Mouse (Mus musculus) erythroblast, embryonic 14.5 days (primary cell): ENCODE measurements at regions not wholly inside any gene's neighbourhood (a gene's known extent, or its start where the extent isn't known, plus 50 kb on each side); places are given as distances from the start of the nearest gene placed in this dataset.
"Not testable (repeated sequence)": the region's sequence is repeated elsewhere in the genome, so short reads cannot be mapped to it uniquely, and the experiment has no call there.

Experiments used
- H3K27me3 ChIP-seq: 2 replicates; pipeline ENCODE4 v1.6.1; 2012; ENCODE audit warnings: inconsistent platforms; ENCODE audit not compliant: control insufficient read depth
- H3K36me3 ChIP-seq: 2 replicates; pipeline ENCODE4 v1.6.1; 2012; ENCODE audit warnings: mild to moderate bottlenecking, inconsistent platforms; ENCODE audit not compliant: control insufficient read depth
- H3K4me1 ChIP-seq: 2 replicates; pipeline ENCODE4 v1.6.1; 2012; ENCODE audit warnings: inconsistent platforms; ENCODE audit not compliant: control insufficient read depth
- H3K4me3 ChIP-seq: replicated peaks from 2 replicates; pipeline ENCODE3; 2012; ENCODE audit warnings: moderate library complexity, mild to moderate bottlenecking, inconsistent platforms
- H3K9me3 ChIP-seq: 2 replicates; pipeline ENCODE4 v1.6.1; 2012; ENCODE audit warnings: low read length, inconsistent platforms, mixed read lengths; ENCODE audit not compliant: control insufficient read depth
- GATA1 ChIP-seq: IDR thresholded peaks from 2 replicates; pipeline ENCODE4 v1.6.1; 2012; ENCODE audit warnings: low read length, inconsistent platforms, mixed read lengths
- TAL1 ChIP-seq: IDR thresholded peaks from 3 replicates; pipeline ENCODE4 v1.6.1; 2012; ENCODE audit warnings: low read length, inconsistent platforms, mixed read lengths

DNA sequence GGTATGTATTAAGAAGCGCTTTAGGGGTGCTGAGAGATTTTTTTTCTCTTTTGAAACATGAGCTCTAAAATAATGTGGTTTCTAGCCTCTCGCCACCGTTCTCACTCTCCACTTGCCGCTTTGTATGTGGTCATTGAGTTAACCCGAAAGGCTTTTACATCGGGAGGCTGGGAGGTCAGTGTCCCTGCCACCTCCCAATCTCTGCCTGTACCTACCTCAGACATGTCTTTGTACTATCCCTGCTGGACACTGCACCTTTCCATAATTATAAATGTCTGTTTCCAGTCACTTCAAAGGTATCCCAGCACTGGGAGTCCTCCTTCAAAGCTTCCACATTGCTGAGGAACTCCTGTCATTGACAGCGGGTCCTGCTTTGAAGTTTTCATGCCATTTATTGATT, 347.6 kb upstream of the Tbc1d2b start:
- H3K4me1 ChIP-seq = no peaks in the 10 kb centered on the region
- H3K36me3 ChIP-seq = no peaks in the 10 kb centered on the region
- no peaks in the 10 kb centered on the region for H3K27me3 ChIP-seq
- TF ChIP-seq TAL1 (no peak), GATA1 (no peak)
- no peak overlapping the region for H3K4me3 ChIP-seq
- no peaks in the 10 kb centered on the region for H3K9me3 ChIP-seq

DNA sequence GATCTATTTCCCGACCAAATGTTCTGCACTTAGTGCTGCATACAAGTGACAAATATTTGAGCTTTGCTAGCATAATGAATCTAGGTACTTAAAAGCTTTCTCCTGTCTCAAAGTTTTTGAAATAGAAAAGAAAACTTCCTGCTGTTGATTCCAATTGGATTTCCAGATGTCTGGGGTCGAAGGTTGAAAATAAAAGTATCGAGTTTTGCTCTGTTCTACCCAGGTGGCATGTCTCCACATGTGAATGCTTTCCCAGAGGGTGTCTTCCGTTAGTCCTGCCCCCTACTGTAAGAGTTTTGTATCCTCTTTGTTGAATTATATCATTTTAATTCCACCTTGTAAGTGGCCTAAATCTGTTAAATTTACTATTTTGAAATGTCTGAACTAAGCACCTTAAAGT, 327.3 kb upstream of the Tbc1d2b start:
- Histone ChIP-seq H3K27me3 (no peaks in the 10 kb centered on the region), H3K36me3 (no peaks in the 10 kb centered on the region), H3K4me1 (no peaks in the 10 kb centered on the region), H3K9me3 (no peaks in the 10 kb centered on the region), H3K4me3 (no peak overlapping the region)
- TF ChIP-seq TAL1 (no peak), GATA1 (no peak)

DNA sequence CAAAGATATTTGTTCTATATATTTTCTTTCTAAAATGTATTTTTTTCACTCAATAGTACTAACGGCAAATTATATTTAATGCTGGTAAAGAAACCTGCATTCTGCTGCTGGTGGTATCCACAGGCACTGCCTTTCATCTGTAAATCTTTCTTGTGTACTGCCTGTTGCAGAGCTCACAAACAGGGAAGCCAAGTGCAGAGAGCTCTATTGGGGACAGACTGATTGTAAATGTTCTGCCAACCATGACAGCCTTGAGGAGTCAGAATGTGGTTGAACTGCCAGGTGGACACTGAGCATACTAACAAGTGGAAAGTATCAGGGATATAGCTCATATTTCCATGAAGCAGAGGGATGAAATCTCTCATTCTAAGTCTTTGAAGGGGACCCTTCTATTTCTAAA, 286.1 kb upstream of the Tbc1d2b start:
- H3K4me3 ChIP-seq = no peak overlapping the region
- H3K9me3 ChIP-seq = no peaks in the 10 kb centered on the region
- no peaks in the 10 kb centered on the region for H3K36me3 ChIP-seq
- H3K27me3 ChIP-seq = no peaks in the 10 kb centered on the region
- H3K4me1 ChIP-seq = no peaks in the 10 kb centered on the region
- no peak for TF ChIP-seq TAL1

DNA sequence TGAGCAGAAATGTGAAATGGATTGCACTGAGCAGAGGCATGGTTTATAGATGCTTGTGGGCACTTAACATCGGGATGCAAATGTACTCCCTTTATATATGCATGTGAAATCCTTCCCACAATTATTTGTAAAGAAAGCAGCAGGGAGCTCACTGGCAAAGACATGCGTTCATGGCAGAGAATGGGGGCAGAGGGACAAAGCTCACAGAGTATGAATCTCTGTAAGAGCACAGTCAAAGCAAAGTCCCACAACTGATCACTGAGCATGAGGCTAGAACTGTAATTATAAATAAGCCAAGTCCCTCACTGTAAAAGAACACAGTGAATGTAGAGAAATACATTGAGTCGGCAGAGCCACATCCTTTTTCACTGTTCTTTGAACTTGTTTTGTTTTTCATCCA, 285.6 kb upstream of the Tbc1d2b start:
- Histone ChIP-seq H3K4me3 (no peak overlapping the region), H3K9me3 (no peaks in the 10 kb centered on the region), H3K27me3 (no peaks in the 10 kb centered on the region), H3K4me1 (no peaks in the 10 kb centered on the region), H3K36me3 (no peaks in the 10 kb centered on the region)
- TF ChIP-seq GATA1 (no peak), TAL1 (no peak)

DNA sequence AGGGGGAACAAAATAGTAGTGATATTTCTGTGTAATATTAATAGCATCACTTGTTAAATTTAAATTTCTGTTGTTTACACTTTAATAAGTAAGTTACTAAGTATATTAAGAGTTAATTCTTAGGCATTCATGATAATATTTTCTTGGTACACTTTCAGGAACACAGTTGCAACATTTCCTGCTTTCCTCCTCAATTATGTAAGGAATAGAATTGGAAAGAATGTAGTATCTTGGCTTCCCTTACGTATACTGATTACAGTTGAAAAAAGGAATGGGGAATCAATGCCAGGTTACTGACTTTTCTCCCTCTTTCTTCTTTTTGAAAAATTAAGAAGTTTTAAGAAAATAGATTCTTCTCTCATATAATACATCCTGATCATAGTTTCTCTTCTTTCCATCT, 277.3 kb upstream of the Tbc1d2b start:
- Histone ChIP-seq H3K4me1 (no peaks in the 10 kb centered on the region), H3K27me3 (no peaks in the 10 kb centered on the region), H3K9me3 (no peaks in the 10 kb centered on the region), H3K36me3 (no peaks in the 10 kb centered on the region), H3K4me3 (no peak overlapping the region)
- no peak for TF ChIP-seq TAL1
- TF ChIP-seq GATA1 = no peak

DNA sequence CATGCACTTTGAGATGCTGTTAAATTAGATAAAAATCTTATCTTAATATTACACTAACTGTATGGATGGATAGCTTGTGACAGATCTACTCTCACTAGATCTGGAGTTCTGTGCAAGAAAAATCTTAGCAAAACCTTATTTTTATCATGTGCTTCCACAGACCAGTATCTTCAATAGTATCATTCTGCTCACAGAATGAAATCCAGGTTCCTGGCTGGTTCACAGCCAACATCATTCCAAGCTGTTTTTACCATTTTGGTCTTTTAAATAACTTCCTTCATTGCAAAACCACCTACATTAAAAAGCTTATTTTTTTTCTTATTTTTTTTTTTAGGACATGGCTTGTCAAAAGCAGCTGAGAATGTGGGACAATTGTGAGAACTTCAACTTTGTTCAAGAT, 276.1 kb upstream of the Tbc1d2b start:
- Histone ChIP-seq H3K4me3 (no peak overlapping the region), H3K36me3 (no peaks in the 10 kb centered on the region), H3K27me3 (no peaks in the 10 kb centered on the region), H3K4me1 (no peaks in the 10 kb centered on the region), H3K9me3 (no peaks in the 10 kb centered on the region)
- TF ChIP-seq GATA1 = no peak

DNA sequence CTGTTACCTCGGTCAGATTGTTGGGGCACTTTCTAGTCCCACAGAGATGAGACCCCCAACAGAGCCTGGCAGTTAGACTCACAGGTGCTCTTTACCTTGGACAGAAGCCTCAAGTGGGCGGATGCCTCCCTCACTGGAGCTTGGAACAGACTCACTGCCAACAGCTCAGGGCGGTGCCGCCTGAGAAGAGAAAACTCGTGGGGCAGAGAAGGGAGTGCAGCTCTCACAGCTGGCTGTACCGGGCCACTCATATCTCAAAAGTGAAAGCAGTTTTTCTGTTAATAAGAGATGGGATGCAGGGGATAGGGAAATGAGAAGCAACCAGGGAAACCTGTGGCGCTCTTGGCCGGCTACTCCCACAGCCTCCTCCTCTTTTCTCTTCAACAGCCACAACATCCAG, 267.1 kb upstream of the Tbc1d2b start:
- H3K9me3 ChIP-seq, H3K4me3 ChIP-seq, H3K36me3 ChIP-seq, H3K27me3 ChIP-seq, H3K4me1 ChIP-seq: not testable (repeated sequence)

DNA sequence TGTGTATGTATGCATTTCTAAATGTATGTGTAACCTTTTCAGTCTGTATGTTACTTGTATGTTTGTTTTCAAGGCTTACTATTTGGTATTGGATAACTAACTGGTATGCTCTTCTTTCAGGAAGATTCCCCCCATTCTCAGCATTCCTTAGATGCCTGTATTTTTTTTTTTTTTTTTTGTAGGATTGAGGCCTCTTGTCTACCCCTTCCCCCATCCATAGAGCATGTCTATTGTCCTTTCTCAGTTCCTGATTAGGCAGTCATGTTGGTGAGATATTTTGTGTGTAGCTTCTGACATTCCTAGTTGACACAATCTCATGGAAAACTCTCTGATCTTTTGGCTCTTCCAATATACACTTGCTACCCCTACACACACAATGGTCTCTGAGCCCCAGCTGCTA, 262.8 kb upstream of the Tbc1d2b start:
- Histone ChIP-seq H3K9me3 (no peaks in the 10 kb centered on the region), H3K4me1 (no peaks in the 10 kb centered on the region), H3K27me3 (no peaks in the 10 kb centered on the region), H3K36me3 (no peaks in the 10 kb centered on the region), H3K4me3 (no peak overlapping the region)
- TF ChIP-seq TAL1 (no peak), GATA1 (no peak)

DNA sequence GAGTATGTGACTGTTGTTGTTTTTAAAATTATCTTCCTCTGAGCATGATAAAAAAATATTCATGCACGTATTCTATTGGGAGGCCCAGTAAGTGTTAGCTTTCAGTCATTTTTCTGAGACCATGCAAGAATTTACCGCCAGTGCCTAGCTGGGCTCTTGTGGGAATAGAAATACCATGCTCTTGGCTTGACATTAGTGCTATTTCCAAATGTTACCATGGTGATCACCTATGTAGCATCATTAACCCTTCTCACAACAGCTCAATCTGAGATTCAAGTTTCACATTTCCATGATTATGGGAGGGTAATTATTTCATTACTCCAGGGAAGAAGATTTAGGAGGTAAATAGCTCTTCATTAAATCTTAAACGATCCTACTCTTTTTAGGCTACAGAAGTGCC, 250.6 kb upstream of the Tbc1d2b start:
- TF ChIP-seq GATA1 = no peak
- no peak for TF ChIP-seq TAL1
- no peaks in the 10 kb centered on the region for H3K4me1 ChIP-seq
- no peaks in the 10 kb centered on the region for H3K9me3 ChIP-seq
- no peaks in the 10 kb centered on the region for H3K27me3 ChIP-seq
- no peak overlapping the region for H3K4me3 ChIP-seq
- H3K36me3 ChIP-seq = no peaks in the 10 kb centered on the region

DNA sequence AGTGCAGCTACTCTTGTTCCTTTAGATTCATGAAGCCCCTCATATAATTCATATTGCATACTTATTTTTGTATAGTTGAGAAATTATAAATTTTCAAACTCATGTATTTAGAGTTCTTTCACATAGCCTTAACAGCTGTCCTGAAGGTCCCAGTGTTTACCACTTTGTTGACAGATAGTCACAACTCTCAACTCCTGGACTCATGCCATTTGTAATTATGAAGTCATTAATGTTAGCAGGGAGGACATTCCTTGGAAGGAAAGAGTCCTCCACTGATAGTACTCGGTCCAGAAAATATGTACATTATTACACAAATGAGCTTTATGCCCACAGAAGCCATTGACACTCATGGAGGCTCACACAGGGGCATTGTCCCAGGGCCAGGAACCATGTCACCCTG, 224.3 kb upstream of the Tbc1d2b start:
- Histone ChIP-seq H3K4me3 (no peak overlapping the region), H3K36me3 (no peaks in the 10 kb centered on the region), H3K4me1 (no peaks in the 10 kb centered on the region), H3K9me3 (peaks cover 2% of the 10 kb centered on the region; the same call in 1 of the 2 replicates), H3K27me3 (no peaks in the 10 kb centered on the region)
- TF ChIP-seq TAL1 (no peak), GATA1 (no peak)
